Mouse (Mus musculus) myocyte (in vitro differentiated cells): ENCODE measurements around the gene Huwe1. TPM values are rescaled to one million over a fixed set of nuclear protein-coding genes. Genes with fewer than 3 reads are reported as not detected.

Experiments used
- H3K27me3 ChIP-seq: one replicate; pipeline ENCODE4 v1.6.1; 2011; ENCODE audit not compliant: control insufficient read depth, insufficient read depth, insufficient read length
- H3K36me3 ChIP-seq: one replicate; pipeline ENCODE4 v1.6.1; 2011; ENCODE audit not compliant: control insufficient read depth, insufficient read depth
- H3K4me2 ChIP-seq: one replicate; pipeline ENCODE4 v1.6.1; 2011; ENCODE audit warnings: low read depth, control low read depth
- H3K4me3 ChIP-seq: one replicate; pipeline ENCODE4 v1.5.1; 2011; ENCODE audit warnings: mild to moderate bottlenecking, control low read depth, moderate library complexity
- H3K79me2 ChIP-seq: one replicate; pipeline ENCODE4 v1.6.1; 2011; ENCODE audit not compliant: control insufficient read depth, insufficient read depth
- H3ac ChIP-seq: one replicate; pipeline ENCODE4 v1.6.1; 2011; ENCODE audit not compliant: control insufficient read depth, insufficient read length
- CEBPB ChIP-seq: IDR thresholded peaks from 2 replicates; pipeline ENCODE4 v1.6.1; 2011; ENCODE audit warnings: mild to moderate bottlenecking, moderate library complexity; ENCODE audit not compliant: poor library complexity, insufficient read depth, severe bottlenecking
- E2F4 ChIP-seq: IDR thresholded peaks from one replicate; pipeline ENCODE4 v1.6.1; 2011; ENCODE audit warnings: mild to moderate bottlenecking, control low read depth, moderate library complexity; ENCODE audit not compliant: insufficient read depth
- MAX ChIP-seq: IDR thresholded peaks from one replicate; pipeline ENCODE4 v1.6.1; 2011; ENCODE audit warnings: low read depth, mild to moderate bottlenecking, control low read depth
- MYOD1 ChIP-seq, 3 experiments: IDR thresholded peaks; one replicate each; pipeline ENCODE4 v1.6.1; 2011; ENCODE audit warnings: control low read depth in 2 of 3, low read depth in 2 of 3, mild to moderate bottlenecking in 2 of 3, moderate library complexity in 1 of 3; ENCODE audit not compliant: insufficient read length in 2 of 3, control insufficient read depth in 1 of 3
- MYOG ChIP-seq, 3 experiments: IDR thresholded peaks; one replicate each; pipeline ENCODE4 v1.6.1; 2011; ENCODE audit warnings: control low read depth in 2 of 3, low read depth in 2 of 3, mild to moderate bottlenecking in 2 of 3; ENCODE audit not compliant: insufficient read length in 2 of 3, control insufficient read depth in 1 of 3, insufficient read depth in 1 of 3
- POLR2A ChIP-seq: IDR thresholded peaks from one replicate; pipeline ENCODE4 v1.6.1; 2011; ENCODE audit warnings: low read depth, mild to moderate bottlenecking, control low read depth, moderate library complexity; ENCODE audit not compliant: insufficient read length
- POLR2AphosphoS2 ChIP-seq: IDR thresholded peaks from one replicate; pipeline ENCODE4 v1.6.1; 2011; ENCODE audit warnings: low read depth, control low read depth; ENCODE audit not compliant: insufficient read length
- REST ChIP-seq: IDR thresholded peaks from one replicate; pipeline ENCODE4 v1.6.1; 2011; ENCODE audit warnings: mild to moderate bottlenecking, control low read depth, moderate library complexity; ENCODE audit not compliant: insufficient read depth, insufficient read length
- SRF ChIP-seq: IDR thresholded peaks from one replicate; pipeline ENCODE4 v1.6.1; 2011; ENCODE audit warnings: low read depth; ENCODE audit not compliant: control insufficient read depth, insufficient read length
- TCF12 ChIP-seq: IDR thresholded peaks from one replicate; pipeline ENCODE4 v1.6.1; 2011; ENCODE audit warnings: mild to moderate bottlenecking, control low read depth; ENCODE audit not compliant: poor library complexity, insufficient read depth, severe bottlenecking
- TCF3 ChIP-seq: IDR thresholded peaks from one replicate; pipeline ENCODE4 v1.6.1; 2011; ENCODE audit warnings: low read depth, control low read depth; ENCODE audit not compliant: insufficient read length
- USF1 ChIP-seq: IDR thresholded peaks from one replicate; pipeline ENCODE4 v1.6.1; 2011; ENCODE audit warnings: low read depth, mild to moderate bottlenecking, control low read depth, moderate library complexity
- polyA plus RNA-seq: library from polyadenylated mRNA; unstranded; fragments of >200 nt; fragmentation: generic; extraction: Trizol; gene quantifications from one replicate; pipeline ENCODE4 v1.2.1, GENCODE M21; 2012; ENCODE audit warnings: missing spikeins

Huwe1 gene
- polyA plus RNA-seq, 1 experiment: 40.3 TPM

DNA sequence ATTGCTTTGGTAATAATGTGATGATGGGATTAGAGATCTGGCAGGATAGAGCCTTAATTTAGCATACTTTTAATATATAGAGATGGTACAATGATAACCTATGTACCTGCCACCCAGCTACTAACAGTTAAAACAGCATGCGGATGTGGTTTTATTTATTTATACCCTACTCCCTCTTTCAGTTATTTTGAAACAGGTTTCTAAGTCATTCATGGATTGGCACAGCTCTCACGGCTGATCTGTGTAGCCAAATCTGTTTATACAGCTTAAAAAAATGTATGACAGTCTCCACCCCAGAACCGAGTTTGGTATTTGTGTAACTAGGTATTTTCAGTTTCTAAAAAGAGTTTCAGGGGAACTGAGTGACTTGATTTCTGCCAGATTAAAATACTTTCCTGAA, 17.1 kb downstream of the Huwe1 start:
- H3K4me3 ChIP-seq: no peak overlapping the region
- no peaks in the 10 kb centered on the region for H3K36me3 ChIP-seq
- H3K4me2 ChIP-seq: no peak overlapping the region
- TF ChIP-seq POLR2A (no peak), TCF12 (no peak), MYOD1 (IDR thresholded peaks at IDR 0.05; ENCODE audit: control insufficient read depth in 1 of 3, insufficient read length in 2 of 3, low read depth in 2 of 3) (no peak), E2F4 (no peak), POLR2AphosphoS2 (no peak), CEBPB (no peak), TCF3 (no peak), MYOG (IDR thresholded peaks at IDR 0.05; ENCODE audit: control insufficient read depth in 1 of 3, insufficient read depth in 1 of 3, insufficient read length in 2 of 3, low read depth in 2 of 3) (no peak), REST (no peak), SRF (no peak), USF1 (no peak), MAX (no peak)
- H3ac ChIP-seq: no peak overlapping the region
- peaks cover 89% of the 10 kb centered on the region for H3K79me2 ChIP-seq
- H3K27me3 ChIP-seq: no peaks in the 10 kb centered on the region

DNA sequence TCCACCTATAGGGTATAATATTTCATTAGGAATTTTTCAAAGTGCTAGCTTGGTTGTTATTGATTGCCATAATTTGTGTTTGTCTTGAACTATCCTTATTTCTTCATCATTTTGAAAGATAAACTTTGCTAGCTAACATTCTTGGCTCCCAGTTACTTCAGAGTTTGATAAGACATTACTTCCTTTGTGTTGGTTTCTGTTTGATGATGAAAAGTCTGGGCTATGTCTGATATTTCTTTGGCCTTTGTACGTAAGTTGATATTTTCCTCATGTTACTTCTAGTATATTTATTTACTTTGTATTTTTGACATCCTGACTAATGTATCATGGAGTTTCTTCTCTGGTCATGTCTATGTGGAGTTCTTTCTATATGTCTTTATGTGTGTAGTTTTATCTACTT, 28.4 kb downstream of the Huwe1 start:
- Histone ChIP-seq H3ac (no peak overlapping the region), H3K4me3 (no peak overlapping the region), H3K27me3 (no peaks in the 10 kb centered on the region), H3K4me2 (no peak overlapping the region), H3K36me3 (no peaks in the 10 kb centered on the region), H3K79me2 (peaks cover 95% of the 10 kb centered on the region)
- no peak for TF ChIP-seq TCF3
- no peak for TF ChIP-seq POLR2A
- TF ChIP-seq MYOD1 (IDR thresholded peaks at IDR 0.05; ENCODE audit: control insufficient read depth in 1 of 3, insufficient read length in 2 of 3, low read depth in 2 of 3): no peak

DNA sequence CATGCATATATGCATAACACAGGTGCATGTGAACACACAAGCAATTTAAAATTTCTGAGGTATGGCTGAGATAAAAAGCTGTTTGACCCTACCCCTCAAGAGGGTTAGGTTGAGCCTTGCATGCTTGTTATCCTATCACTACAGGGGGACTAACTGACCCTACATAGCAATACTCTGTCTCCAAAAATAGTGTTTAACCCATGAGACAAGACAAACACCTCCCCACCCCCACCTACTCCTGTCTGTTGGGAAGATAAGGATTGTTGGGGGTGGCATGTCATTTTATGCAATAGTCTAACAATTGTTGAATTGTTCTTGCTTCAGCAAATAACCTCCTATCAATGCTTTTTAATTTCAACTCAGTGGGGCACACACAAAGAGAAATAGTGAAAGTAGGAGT, 30.7 kb downstream of the Huwe1 start:
- H3ac ChIP-seq: no peak overlapping the region
- TF ChIP-seq E2F4 (no peak), MYOG (IDR thresholded peaks at IDR 0.05; ENCODE audit: control insufficient read depth in 1 of 3, insufficient read depth in 1 of 3, insufficient read length in 2 of 3, low read depth in 2 of 3) (no peak), POLR2AphosphoS2 (no peak), MYOD1 (IDR thresholded peaks at IDR 0.05; ENCODE audit: control insufficient read depth in 1 of 3, insufficient read length in 2 of 3, low read depth in 2 of 3) (no peak)
- H3K27me3 ChIP-seq: no peaks in the 10 kb centered on the region
- H3K36me3 ChIP-seq: no peaks in the 10 kb centered on the region
- no peak overlapping the region for H3K4me3 ChIP-seq
- H3K4me2 ChIP-seq: no peak overlapping the region
- peaks cover 88% of the 10 kb centered on the region for H3K79me2 ChIP-seq

DNA sequence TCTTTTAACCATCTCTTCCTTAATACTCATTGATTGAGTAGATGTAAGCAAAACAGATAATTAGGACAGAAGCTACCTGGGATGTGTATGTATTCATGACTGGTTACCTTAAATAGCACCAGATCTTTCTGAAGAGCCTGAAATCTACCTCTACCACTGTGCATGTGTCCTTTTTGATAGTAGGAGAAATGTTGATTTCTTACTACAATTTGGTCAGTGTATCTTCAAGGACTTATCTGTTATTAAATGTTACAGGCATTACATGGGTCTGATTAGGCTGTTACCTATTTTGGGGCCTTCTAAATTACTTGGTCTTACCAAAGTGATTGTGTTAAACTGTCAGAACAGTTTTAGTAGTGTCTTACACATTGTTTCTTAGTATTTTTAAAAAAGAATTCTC, 32.4 kb downstream of the Huwe1 start:
- Histone ChIP-seq H3ac (no peak overlapping the region), H3K36me3 (no peaks in the 10 kb centered on the region), H3K4me2 (no peak overlapping the region), H3K4me3 (no peak overlapping the region), H3K79me2 (peaks cover 80% of the 10 kb centered on the region), H3K27me3 (no peaks in the 10 kb centered on the region)
- TF ChIP-seq CEBPB (no peak), E2F4 (no peak), POLR2AphosphoS2 (no peak), USF1 (no peak), MAX (no peak), SRF (no peak), MYOG (IDR thresholded peaks at IDR 0.05; ENCODE audit: control insufficient read depth in 1 of 3, insufficient read depth in 1 of 3, insufficient read length in 2 of 3, low read depth in 2 of 3) (no peak)

DNA sequence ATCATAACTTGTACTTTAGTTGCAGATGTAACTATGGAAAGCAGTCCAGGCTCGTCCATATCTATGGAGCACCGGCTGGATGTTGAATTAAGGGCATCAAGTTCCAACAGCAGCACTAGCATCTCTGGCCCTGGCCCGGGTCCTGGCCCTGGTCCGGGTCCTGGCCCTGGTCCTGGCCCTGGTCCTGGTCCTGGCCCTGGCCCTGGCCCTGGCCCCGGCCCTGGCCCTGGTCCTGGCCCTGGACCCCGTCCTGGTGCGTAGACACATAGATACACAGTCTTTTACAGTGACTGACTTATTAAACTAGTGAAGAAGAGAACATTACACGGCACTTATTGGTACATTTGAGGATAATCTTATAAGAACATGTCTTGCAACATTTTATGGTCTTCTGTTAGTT, 58.8 kb downstream of the Huwe1 start:
- H3K4me3 ChIP-seq: no peak overlapping the region
- no peaks in the 10 kb centered on the region for H3K27me3 ChIP-seq
- H3K4me2 ChIP-seq: no peak overlapping the region
- H3K36me3 ChIP-seq: peaks cover 43% of the 10 kb centered on the region
- H3ac ChIP-seq: no peak overlapping the region
- H3K79me2 ChIP-seq: no peaks in the 10 kb centered on the region
- TF ChIP-seq POLR2AphosphoS2 (no peak), MYOG (IDR thresholded peaks at IDR 0.05; ENCODE audit: control insufficient read depth in 1 of 3, insufficient read depth in 1 of 3, insufficient read length in 2 of 3, low read depth in 2 of 3) (no peak), USF1 (no peak), MYOD1 (IDR thresholded peaks at IDR 0.05; ENCODE audit: control insufficient read depth in 1 of 3, insufficient read length in 2 of 3, low read depth in 2 of 3) (no peak), SRF (no peak), E2F4 (no peak), TCF12 (no peak), CEBPB (no peak), POLR2A (no peak), TCF3 (no peak), MAX (no peak), REST (no peak)
